Mouse (Mus musculus) liver, embryonic 14.5 days (tissue): ENCODE measurements around the gene Dars. TPM values are rescaled to one million over a fixed set of nuclear protein-coding genes. Genes with fewer than 3 reads are reported as not detected.
A peak's percentile ranks its signal among the peaks of the same experiment; 100 is the strongest.

ENCODE experiments used
- ATAC-seq: fragments of 200-750 bp; cut with Nextera tagmentation; 2 replicates; pipeline ENCODE4 v1.8.0; 2017; ENCODE audit warnings: moderate number of reproducible peaks, mild to moderate bottlenecking, moderate library complexity; ENCODE audit not compliant: insufficient read depth
- DNase-seq, 3 experiments: peaks; one replicate each; pipeline ENCODE4 v3.0.0-alpha.2; 2012 to 2013; ENCODE audit warnings: low read depth in 3 of 3, low spot score in 3 of 3
- H3K27ac ChIP-seq: fragments of 300-500 bp; sonication (generic); 2 replicates; pipeline ENCODE4 v1.5.1; 2014; ENCODE audit warnings: moderate library complexity, mild to moderate bottlenecking, control low read depth, inconsistent platforms
- H3K27me3 ChIP-seq: fragments of 300-500 bp; sonication (generic); 2 replicates; pipeline ENCODE4 v1.6.1; 2014; ENCODE audit warnings: mild to moderate bottlenecking, low read length, moderate library complexity; ENCODE audit not compliant: control insufficient read depth, insufficient read depth
- H3K36me3 ChIP-seq: fragments of 300-500 bp; sonication (generic); replicated peaks from 2 replicates; pipeline ENCODE4 v1.6.1; 2014; ENCODE audit warnings: low read depth; ENCODE audit not compliant: control insufficient read depth, insufficient read depth
- H3K4me1 ChIP-seq, 2 experiments: fragments of 200-500 bp in 1 of 2; fragments of 300-500 bp in 1 of 2; sonication (generic) in 1 of 2; replicated peaks; 2 replicates each; pipeline ENCODE4 v1.6.1; 2012 to 2014; ENCODE audit warnings: antibody characterized with exemption in 1 of 2, inconsistent platforms in 1 of 2, low read length in 1 of 2; ENCODE audit not compliant: control insufficient read depth in 2 of 2, insufficient read depth in 2 of 2
- H3K4me2 ChIP-seq: fragments of 300-500 bp; sonication (generic); 2 replicates; pipeline ENCODE4 v1.6.1; 2014; ENCODE audit warnings: low read depth, mild to moderate bottlenecking, control low read depth, moderate library complexity
- H3K4me3 ChIP-seq, 2 experiments: fragments of 200-500 bp in 1 of 2; fragments of 300-500 bp in 1 of 2; sonication (generic) in 1 of 2; 2 replicates each; pipeline ENCODE4 v1.5.1; 2012 to 2014; ENCODE audit warnings: low read depth in 2 of 2, low read length in 2 of 2, mild to moderate bottlenecking in 2 of 2, control low read depth in 1 of 2, inconsistent platforms in 1 of 2, moderate library complexity in 1 of 2; ENCODE audit not compliant: insufficient read depth in 1 of 2
- H3K9ac ChIP-seq: fragments of 300-500 bp; sonication (generic); replicated peaks from 2 replicates; pipeline ENCODE4 v1.6.1; 2014; ENCODE audit warnings: mild to moderate bottlenecking, control low read depth, moderate library complexity
- H3K9me3 ChIP-seq: fragments of 300-500 bp; sonication (generic); 2 replicates; pipeline ENCODE4 v1.6.1; 2016; ENCODE audit warnings: low read length, mixed read lengths; ENCODE audit not compliant: control insufficient read depth
- CTCF ChIP-seq: IDR thresholded peaks from 2 replicates; pipeline ENCODE4 v1.5.1; 2016; ENCODE audit warnings: antibody characterized with exemption, low read depth, control low read depth
- EP300 ChIP-seq: IDR thresholded peaks from 2 replicates; pipeline ENCODE4 v1.6.1; 2016; ENCODE audit warnings: antibody characterized with exemption, low read depth
- WGBS: fragments of 180-500 bp; shearing (Covaris S2); extraction: QIAGEN DNeasy Blood & Tissue Kit; methylation state at CpG from one replicate; pipeline ENCODE4 v1.1.7; 2014; ENCODE audit not compliant: insufficient replicate concordance; 5-methylcytosine and 5-hydroxymethylcytosine counted together
- polyA plus RNA-seq, 2 experiments: library from polyadenylated mRNA; depleted of rRNA in 1 of 2; stranded (reverse) in 1 of 2; unstranded in 1 of 2; fragments of >200 nt; fragmentation: Nextera tagmentation in 1 of 2; extraction: Ambion mirVana in 1 of 2; gene quantifications; 2 replicates each; pipeline versions ENCODE4 v1.2.1 to v1.2.3; 2012 to 2014

The Dars gene
- polyA plus RNA-seq (2012; rRNA removed): 20.8 and 34.8 TPM in 2 replicates
- 59.6 and 62.8 TPM in 2 replicates for polyA plus RNA-seq (2014; fragmentation: Nextera tagmentation; extraction: Ambion mirVana)

DNA sequence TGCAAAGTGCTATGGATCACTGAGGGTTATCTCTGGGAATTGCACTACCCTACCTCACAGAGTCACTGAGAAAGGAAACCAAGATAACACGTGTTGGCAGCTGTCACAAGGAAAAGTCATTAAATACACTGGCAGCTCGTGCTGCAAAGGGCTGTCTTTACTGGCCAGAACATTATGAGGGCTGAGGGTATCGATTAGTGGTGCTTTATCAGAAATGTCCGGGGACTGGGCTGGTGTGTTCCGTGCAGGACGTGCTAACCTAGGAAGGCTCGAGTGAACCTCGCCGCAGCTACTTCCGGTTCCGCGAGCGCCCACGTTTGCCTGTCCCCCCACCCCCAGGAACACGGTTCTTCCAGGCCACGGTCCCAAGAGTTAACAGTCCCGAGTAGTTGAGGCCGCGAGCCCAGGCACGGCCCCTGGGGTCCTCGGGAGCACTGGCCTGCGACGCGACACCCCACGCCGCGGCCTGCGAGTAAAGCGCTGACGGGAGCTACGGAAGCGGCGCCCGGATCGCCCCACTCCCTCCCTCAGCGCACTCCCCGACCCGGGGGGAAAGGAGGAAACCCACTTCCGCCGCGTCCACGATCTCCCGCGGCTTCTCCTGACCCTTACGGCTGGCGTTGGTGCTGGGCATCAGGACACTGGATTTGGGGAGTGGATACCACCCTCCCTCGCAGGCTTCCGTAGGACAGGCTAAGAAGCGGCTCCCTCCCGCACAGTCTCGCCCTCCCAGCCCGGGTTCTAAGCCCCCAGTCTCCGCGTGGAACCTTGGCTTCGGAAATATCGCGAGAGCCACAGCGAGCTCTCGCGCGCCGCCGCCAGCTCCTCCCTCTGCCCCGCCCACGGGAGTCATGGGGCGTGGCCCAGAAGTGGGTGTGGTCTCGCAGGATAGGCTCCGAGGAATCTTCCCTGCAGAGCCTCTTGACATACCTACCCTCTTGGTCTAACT is at the start of gene Dars:
Gene Dars, minus strand, starts transcription at position 785 of the 949 bp plus-strand sequence.
- H3K27me3 ChIP-seq: no peaks in the 10 kb centered on the region
- peak within 1 kb of the TSS; percentile 73 for H3K4me2 ChIP-seq
- H3K27ac ChIP-seq: peak within 1 kb of the TSS; percentile 85
- WGBS: under 1% methylated on average over 67 of the region's 68 CpGs
- H3K36me3 ChIP-seq: peaks cover 5% of the 10 kb centered on the region
- H3K9ac ChIP-seq: peak within 1 kb of the TSS; percentile 98
- H3K4me3 ChIP-seq: peak within 1 kb of the TSS; percentile 83 to 97
- H3K4me1 ChIP-seq: peaks cover 4 to 6% of the 10 kb centered on the region in 2 experiments; a peak in 3 of 4 replicates
- peak; percentile 80 to 84 (median 83) for DNase-seq
- ATAC-seq: peak; percentile 87
- TF ChIP-seq EP300 (peak; percentile 77), CTCF (no peak)
- no peaks in the 10 kb centered on the region for H3K9me3 ChIP-seq

DNA sequence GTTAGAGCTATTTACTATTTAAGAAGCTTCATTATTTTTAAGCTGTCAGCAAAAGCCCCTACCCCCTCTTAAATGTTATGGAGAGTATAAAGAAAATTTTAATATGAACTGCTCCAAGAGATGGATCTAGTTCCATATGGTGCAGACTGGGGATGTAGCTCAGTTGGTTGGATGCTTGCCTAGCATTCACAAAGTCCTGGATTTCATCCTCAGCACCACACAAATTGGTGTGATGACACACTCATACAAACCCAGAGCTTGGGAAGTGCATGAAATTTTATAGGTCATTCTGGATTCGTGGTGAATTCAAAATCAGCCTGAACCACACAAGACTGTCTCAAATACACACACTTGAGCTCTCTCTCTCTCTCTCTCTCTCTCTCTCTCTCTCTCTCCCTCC is 49.7 kb upstream of the Dars start:
- H3K27me3 ChIP-seq: no peaks in the 10 kb centered on the region; the same call in 1 of the 2 replicates
- WGBS: 29% methylated on average over 1 of the region's 1 CpGs
- no peak overlapping the region for H3K4me2 ChIP-seq
- H3K27ac ChIP-seq: no peak overlapping the region
- no peak overlapping the region for H3K9ac ChIP-seq
- H3K4me3 ChIP-seq: no peak overlapping the region
- TF ChIP-seq EP300: no peak
- TF ChIP-seq CTCF: no peak
- H3K9me3 ChIP-seq: no peaks in the 10 kb centered on the region
- no peak for DNase-seq
- no peak for ATAC-seq
- no peaks in the 10 kb centered on the region for H3K36me3 ChIP-seq
- no peaks in the 10 kb centered on the region for H3K4me1 ChIP-seq

DNA sequence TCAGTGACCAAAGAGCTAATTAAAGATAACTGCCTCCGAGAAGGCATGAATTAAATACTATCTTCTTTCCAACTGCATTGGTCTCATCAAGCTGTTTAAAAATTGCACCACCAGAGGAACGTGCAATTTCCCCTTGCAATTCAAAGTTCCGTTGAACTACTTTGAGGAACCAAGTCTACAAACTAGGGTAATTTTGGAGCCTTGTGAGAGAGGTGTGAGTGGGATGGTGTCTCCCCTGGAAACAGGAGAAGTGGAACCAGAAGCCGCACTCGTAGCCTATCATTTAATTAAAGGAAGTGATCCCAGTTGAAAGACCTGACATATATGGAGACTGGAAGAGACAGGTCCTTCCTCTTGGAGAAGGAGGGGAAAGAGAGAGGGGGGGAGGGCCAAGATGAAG is 46.3 kb upstream of the Dars start:
- ATAC-seq: no peak
- H3K36me3 ChIP-seq: no peaks in the 10 kb centered on the region
- H3K9me3 ChIP-seq: no peaks in the 10 kb centered on the region
- TF ChIP-seq CTCF (no peak), EP300 (no peak)
- no peak for DNase-seq
- no peaks in the 10 kb centered on the region for H3K4me1 ChIP-seq
- WGBS: 36% methylated on average over 5 of the region's 5 CpGs
- no peak overlapping the region for H3K4me3 ChIP-seq
- H3K9ac ChIP-seq: no peak overlapping the region
- H3K4me2 ChIP-seq: no peak overlapping the region
- no peak overlapping the region for H3K27ac ChIP-seq
- H3K27me3 ChIP-seq: no peaks in the 10 kb centered on the region

DNA sequence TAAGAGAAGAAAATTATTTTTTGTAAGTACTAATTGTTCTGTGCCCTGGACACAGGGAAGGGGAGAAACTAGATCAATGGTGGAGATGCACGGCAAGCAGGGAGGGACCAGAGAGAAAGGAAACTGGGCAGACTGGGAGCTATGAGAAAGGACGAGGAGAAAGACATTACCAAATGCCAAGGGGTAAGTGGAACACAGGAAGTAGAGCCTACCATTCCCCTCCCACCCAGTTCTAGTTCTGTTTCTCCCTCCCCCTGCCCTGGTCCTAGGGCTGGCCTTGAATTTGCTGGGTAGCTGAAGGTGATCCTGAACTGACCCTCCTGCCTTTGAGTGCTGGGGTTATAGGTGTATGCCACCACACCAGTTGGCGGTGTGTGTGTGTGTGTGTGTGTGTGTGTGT is 45.2 kb upstream of the Dars start:
- WGBS: 39% methylated on average over 3 of the region's 3 CpGs
- Histone ChIP-seq H3K4me2 (no peak overlapping the region), H3K9ac (no peak overlapping the region), H3K4me1 (no peaks in the 10 kb centered on the region), H3K27me3 (no peaks in the 10 kb centered on the region), H3K9me3 (no peaks in the 10 kb centered on the region), H3K27ac (no peak overlapping the region), H3K4me3 (no peak overlapping the region), H3K36me3 (no peaks in the 10 kb centered on the region)
- no peak for TF ChIP-seq EP300
- no peak for TF ChIP-seq CTCF
- ATAC-seq (no peak), DNase-seq (no peak)

DNA sequence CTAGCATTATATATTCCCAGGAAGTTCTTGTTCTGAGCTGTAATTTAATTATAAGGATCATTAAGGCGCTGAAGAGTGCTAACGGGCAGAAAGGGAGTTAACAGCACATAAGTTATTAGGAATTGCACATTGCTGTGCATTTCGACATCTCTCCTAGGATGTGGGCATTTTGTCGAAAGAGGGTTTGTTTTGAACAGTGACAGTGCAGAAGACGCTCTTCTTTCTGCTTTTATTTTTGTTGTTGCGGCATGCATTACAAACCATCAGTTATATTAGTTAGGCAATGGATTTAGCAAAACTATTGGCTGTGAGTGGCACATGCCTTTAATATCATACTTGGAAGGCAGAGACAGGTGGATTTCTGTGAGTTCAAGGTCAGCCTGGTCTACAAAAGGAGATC is 43.6 kb upstream of the Dars start:
- TF ChIP-seq CTCF: no peak
- no peak for TF ChIP-seq EP300
- Histone ChIP-seq H3K36me3 (no peaks in the 10 kb centered on the region), H3K27ac (no peak overlapping the region), H3K9ac (no peak overlapping the region), H3K4me2 (no peak overlapping the region), H3K4me1 (no peaks in the 10 kb centered on the region), H3K9me3 (no peaks in the 10 kb centered on the region), H3K4me3 (no peak overlapping the region), H3K27me3 (no peaks in the 10 kb centered on the region)
- WGBS: 71% methylated on average over 6 of the region's 6 CpGs
- ATAC-seq: no peak
- DNase-seq: no peak
